Mouse (Mus musculus): ENCODE results near the gene Fam219b.
A peak's percentile ranks its signal among the peaks of the same experiment; 100 is the strongest.

GRCm38 (mm10) chr9:57560861-57561710 is 23.8 kb downstream of the Fam219b start, which contains the start of gene Scamp2:
- TF ChIP-seq CTCF (IDR thresholded peaks at IDR 0.05; ENCODE audit: low read depth), result peak; percentile 32
- TF ChIP-seq EP300 (IDR thresholded peaks at IDR 0.05; ENCODE audit: low read depth), result no peak

All from heart, postnatal 0 days (tissue).